Mouse (Mus musculus) skeletal muscle tissue, adult 2 months (tissue): ENCODE data around the gene Lrp6.

ENCODE experiments used
- DNase-seq: peaks from one replicate; pipeline ENCODE4 v3.0.0-alpha.2; 2012; ENCODE audit warnings: low read depth, low spot score

Lrp6 gene

DNA sequence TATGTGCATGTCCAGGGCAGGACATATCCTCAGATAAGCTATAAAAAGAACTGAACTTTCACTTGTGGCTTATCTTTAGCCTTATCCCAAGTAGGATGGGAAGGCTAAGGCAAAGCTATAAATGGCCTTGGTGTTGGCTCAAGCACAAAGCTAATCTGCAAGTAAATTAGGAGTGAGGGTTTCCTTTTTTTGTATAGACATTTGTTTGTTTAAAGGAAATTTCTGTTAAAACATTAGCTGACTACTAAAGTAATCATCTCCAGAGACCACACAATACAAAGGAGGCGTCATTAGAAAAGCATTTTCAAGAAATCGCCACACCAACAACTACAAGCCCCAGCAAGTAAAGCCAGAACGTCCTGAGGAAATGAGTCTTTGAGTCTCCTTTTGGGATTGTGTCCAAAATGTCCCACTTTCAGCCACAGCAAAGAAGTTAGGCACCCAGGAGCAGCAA is 8.6 kb upstream of the Lrp6 start:
- no peak for DNase-seq

DNA sequence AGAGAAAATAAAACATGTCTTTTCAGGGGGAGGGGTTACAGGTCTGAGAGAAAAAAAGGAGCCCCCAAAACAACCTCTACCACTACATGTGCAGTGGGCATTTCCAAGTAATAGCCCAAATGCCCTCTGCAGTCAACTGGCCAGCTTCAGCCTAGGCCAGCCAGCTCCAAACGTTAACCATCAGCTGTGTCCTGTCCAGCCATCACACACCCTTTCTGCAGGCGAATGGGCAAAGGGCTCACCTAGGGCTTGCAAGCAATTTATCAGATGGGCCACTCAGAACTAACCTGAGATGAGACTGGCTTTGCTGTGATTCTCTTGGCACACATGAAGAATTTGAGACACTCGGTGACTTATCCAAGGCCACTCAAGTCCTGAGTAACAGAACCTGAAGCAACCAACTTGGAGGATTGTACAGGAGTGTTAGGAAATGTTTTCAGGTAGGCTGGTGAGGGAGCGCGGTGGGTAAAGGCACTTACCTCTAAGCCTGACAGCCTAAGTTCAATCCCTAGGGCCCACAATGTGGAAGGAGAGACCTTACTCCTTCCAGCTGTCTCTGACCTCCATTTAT is 1.3 kb upstream of the Lrp6 start:
- no peak for DNase-seq

DNA sequence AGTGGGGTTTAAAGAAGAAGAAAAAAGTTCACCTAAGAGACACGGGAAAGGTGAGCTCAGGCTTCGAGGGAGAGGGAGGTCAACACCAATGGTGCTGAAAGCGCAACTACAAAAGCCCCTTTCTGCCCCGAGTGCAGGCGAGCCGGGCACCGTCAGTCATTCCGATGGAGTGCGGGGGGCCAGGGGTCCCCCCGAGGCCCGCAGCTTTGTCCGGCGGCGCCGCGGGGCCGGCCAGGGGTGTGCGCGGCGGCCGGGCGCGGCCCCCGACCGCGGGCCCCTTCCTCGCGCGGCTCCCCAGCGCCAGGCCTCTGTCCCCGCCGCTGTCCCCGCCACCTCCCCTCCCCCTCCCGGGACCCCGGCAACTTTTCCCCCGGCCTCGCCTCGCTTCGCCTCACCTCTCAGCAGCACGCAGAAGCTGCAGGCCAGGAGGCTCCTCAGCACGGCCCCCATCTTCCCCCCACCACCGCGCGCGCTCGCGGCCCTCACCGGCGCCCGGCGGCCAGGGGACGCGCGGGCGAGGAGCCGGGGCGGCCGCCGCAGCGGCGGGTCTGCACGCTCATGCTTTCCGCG is 432 bp downstream of the Lrp6 start:
- DNase-seq: no peak

DNA sequence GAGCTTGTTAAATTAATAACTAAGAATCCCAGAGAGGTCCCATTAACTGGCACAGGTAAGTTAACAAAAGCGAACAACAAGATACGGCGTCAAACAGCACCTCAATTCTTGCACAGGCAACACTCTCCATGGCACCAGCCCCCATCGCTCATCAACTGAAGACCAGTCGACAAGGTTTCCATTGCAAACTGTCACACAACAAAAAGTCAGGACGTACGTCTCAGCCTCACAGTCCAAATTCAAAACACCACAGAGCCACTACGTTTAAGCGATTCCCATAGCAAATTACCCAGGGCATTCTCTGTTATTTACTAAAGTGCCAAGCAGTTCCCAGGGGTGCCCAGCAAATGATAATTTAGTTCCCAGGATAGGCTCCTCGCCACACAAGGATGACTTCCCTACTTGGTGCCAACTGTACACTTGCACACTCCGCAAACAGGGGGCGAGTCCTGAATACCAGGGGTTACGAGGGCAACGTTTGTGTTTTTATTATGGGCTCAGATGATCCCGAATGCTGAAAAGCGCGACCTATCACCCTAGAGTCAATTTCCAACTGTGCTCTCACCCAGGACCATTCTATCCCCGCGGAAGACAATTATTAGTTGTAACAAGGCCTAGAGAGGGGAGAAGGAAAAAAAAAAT is 1.0 kb downstream of the Lrp6 start:
- DNase-seq: no peak

DNA sequence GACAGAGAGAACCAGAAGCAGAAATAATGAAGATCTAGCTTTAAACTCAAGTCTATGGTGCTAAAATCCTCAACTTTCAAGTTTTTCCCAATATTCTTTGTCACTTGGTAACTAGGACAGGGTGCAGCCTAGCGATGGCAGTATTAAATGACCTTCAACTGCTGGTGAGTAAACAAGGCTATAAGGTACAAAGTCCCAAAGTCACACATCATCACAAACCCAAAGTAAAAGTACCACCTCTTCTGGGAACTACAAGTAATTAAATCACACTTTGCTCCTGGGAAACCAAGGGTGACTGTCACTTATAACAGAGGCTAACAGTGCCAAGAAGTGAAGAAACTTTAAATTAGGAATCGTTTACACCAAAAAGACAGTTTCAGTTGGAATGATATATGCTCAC is 2.2 kb downstream of the Lrp6 start:
- DNase-seq: no peak

DNA sequence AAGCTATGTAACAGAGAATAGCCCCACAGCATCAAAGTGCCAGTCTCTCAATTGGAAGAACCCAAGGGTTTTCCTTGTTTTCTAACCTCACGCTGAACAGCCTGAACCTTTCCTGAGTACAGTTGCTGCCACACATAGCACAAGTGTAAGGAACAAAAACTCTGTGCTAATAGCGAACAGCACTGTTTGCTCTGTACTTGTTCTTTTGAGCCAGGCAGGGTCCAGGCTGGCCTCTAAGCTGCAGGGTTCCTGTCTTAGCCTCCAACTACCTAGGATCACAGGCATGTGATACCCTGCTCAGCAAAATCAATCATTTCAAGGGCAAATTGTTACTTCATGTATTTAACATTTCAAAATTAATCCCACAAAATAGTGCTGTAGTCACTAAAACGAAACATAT is 7.1 kb downstream of the Lrp6 start:
- DNase-seq: no peak

DNA sequence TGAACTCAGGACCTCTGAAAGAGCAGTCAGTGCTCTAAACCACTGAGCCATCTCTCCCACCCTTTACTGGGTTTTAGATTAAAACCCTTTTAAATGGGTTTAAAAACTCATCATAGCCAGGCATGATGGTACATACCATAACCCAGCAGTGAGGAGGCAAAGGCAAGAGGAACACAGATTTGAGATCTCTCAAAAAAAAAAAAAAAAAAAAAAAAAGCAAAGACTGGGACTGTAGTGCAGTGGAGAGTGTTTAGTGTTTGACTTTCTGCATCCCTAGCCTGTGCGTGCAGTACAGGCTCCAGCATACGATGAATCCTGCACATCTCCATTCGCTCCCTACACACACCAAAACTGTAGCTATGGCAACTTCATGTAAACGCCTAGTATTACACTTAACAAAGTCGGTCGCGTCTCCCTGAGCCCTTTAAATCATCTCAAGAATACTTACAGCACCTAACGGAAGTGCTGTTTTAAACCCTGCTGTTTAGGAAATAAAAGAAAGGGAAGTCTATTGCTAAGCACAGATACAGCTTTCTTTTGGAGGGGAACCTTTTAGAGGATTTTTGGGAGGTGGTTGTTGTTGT is 8.1 kb downstream of the Lrp6 start:
- DNase-seq: no peak

DNA sequence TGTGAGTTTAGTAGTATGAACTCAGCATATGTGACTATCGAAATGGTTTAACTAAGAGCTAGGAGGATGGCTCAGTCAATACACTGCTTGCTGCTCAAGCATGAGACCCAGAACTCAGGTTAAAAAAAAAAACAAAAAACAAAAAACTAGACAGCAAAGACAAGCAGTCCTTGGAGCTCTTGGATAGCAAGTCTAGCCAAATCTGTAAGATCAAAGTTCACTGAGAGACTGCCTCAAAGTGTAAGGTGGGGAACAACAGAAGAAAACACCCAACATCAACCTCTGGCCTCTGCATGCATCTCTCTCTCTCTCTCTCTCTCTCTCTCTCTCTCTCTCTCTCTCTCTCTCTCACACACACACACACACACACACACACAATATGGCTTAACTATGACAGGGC is 9.7 kb downstream of the Lrp6 start:
- DNase-seq: no peak

DNA sequence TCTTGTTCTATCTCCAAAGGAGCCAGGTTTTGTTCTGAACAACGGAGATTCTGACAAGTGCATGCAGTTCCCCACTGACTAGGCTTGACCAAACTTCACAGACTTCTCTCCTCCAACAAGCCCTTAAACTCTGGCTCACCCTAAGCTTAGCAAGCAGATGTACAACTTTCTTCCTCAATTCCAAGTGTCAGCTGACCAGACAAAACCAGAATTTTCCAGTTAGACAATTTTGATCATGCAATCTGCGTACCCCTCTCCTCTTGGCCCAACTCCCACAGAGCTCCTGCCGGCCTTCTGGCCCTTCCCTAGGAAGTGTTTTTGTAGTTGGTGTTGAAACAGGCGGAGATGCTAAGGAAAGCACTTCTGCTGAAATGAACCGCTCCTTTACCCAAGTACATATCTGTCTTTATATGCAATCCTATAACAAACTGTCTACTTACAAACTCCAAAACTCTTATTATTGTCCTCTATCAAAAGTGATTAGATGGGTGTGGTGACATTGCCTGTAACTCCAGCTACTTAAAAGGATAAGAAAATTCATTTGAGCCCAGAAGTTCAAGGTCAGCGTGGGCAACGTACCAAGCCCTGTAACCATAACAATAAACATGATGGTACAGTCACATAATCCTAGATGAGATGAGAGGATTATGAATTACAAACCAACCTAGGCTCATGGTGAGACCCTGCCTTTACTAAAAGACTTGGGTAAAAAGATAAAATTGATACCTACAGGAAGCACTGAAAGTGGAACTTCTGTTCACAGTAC is 10.4 kb downstream of the Lrp6 start:
- peak; percentile 72 for DNase-seq

DNA sequence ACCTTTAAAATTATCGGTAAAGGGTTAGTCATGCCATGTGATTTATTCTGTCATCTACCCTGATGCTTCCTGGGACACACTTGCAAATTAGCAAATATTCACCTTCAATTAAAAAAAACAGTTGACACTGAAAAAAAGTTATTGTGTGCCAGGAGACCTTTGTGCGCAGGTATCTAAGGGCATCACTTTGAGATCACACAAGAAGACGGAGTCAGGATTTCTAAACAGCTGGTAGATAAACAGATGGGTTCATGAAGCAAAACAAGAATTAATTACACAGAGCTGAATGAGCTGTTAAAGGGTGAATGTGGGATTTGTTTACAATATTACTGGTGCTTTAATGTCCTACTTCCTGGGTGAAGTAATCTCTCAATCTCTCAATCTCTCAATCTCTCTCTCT is 11.6 kb downstream of the Lrp6 start:
- DNase-seq: no peak

DNA sequence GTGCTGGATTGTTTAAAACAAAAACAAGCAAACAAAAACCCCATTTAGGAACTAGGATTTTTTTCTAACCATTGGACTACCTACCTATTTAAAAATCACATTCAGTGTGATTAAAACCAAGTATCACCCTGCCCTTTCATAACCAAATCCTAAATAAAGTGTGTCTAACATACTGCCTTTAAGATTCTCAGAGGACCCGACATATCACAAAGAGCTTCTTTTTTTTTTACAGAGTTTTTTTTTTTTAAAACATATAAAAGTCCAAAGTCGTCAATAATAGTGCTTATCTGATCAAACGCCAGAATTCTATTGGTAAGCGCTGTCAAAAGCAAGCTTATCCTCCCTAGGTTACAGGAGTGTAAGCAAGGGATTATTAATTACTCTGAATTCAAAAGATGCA is 12.5 kb downstream of the Lrp6 start:
- no peak for DNase-seq

DNA sequence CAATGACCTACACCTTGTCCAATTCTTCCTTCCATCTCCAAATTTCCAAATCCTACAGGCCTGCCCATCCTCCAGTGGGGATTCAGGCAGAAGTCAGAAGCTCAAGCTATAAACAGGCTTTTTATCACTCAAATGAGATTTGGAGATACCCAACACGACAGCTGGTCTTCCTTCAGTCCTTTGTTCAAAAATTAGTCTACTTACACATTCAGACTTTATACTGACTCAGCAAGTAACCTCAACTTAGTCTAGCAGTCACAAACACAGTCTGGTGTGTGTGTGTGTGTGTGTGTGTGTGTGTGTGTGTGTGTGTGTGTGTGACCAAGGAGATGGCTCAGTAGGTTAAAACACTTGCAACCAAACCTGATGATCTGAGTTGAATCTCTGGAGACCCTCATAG is 15.8 kb downstream of the Lrp6 start:
- DNase-seq: no peak

DNA sequence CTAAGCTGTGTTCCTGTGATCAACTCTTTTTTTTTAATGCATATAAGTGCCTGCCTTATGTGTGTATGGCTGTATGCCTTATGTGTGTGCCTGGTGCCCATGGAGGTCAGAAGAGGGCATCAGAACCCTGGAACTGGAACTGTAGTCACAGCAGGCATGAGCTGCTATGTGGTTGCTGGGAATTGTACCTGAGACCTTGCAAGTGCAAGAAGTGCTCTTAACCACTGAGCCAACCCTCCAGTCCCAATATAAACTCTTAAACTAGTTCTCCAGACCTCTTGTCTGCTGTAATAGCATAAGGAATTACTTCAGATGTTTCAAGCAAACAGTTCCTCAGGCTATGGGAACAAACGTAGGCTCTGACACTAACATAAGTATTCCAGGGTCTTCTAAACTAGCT is 16.4 kb downstream of the Lrp6 start:
- DNase-seq: no peak

DNA sequence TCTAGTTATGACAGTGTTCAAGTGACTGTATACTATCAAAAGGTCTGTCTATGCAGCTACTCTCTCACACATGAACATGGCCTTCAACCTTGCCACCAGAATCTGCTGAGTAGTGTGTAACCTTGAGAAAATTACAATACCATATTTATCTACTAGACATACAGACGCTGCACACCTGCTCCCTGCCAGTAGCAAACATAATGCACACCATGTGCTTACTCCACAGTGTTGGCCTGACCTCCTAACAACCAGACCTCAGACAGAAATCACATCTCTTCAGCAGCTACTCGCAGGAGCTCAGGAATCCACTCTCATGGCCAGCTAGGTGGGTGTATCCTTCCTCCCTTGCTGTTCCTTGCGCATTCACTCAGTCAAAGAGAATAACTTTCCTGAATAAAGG is 21.9 kb downstream of the Lrp6 start:
- no peak for DNase-seq

DNA sequence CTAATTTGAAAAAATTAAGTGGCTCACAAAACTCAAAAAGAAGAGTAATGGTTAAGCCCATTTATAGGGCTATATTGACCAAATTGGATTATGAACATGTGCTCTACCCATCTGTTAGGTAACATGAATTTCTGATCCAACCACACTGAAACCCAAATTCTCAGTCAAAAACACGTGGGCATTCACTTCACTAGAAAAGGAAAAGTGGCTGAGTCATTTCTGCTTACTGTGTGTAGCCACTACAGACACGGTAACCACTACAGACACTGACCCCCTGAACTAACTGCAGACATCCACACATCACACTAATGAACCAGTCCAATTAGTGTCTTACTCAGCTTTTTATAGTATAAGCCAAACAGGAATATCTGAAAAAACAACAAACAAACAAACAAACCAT is 22.7 kb downstream of the Lrp6 start:
- DNase-seq: no peak

DNA sequence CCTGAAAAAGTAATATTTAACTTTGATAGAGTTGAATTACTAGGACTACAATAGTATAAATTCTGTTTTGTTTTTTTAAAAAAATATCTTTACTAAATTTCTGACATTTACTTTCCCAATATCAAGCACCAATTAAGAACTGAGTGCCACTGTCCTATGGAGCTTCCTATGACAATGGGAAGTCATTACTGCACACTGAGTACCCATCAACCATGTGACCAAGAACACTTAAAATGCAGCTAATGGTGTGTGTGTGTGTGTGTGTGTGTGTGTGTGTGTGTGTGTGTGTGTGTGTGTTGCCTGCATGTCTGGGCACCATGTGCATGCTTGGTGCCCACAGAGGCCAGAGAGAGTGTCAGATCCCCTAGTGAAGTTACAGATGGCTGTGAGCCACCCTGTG is 23.2 kb downstream of the Lrp6 start:
- DNase-seq: no peak

DNA sequence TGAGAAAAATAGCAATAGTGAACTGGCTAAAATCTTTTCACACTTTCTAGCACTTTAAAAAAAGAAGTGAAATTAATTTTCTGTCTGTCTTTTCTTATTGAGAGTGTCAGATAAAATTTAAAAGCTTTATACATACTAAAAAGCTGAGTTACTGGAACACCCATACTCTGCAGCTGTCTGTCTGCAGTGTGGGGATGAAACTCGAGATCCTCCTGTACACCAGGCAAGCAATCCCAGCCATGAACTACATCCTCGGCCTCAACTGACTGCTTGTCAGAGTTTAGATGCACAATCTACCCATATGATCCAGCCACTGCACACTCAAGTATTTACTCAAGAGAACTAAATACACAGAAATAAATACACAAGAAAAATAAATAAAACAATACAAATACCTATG is 24.4 kb downstream of the Lrp6 start:
- peak; percentile 21 for DNase-seq

DNA sequence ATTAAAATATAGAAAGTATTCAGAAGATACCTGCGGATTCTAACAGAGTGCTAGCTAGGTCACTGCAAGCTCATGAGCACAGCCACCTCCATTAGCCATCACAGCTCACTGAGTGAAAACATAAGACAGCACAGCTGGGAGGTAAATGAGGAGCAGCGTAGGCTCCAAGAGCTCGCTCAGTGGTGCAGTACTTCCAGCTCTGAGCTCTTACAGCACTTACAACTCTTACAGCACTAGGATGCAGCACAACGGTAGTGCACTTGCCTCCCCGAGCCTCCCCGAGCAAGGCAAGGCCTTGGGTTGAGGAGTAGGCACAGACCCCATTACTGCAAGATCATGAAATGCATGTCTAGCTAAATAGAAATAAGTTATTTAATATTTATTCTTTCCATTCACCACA is 26.6 kb downstream of the Lrp6 start:
- DNase-seq: no peak

DNA sequence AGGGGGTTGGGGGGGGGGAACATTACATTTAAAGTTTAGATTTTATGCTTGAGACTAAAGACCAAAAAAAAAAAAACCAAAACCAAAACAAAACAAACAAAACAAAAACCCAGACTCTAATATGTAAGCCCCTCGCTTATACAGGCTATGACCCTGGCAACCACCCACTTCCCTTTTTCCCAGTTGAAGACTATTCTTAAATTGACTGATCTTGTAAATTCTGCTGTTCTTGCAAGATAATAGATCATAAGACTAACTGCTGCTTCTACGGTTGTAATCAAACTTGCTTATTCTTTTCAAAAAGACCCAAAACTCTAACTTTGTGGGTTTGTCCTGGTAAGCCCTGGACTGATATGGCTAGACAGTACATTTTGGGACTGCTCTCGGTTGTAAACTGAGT is 27.3 kb downstream of the Lrp6 start:
- peak; percentile 20 for DNase-seq

DNA sequence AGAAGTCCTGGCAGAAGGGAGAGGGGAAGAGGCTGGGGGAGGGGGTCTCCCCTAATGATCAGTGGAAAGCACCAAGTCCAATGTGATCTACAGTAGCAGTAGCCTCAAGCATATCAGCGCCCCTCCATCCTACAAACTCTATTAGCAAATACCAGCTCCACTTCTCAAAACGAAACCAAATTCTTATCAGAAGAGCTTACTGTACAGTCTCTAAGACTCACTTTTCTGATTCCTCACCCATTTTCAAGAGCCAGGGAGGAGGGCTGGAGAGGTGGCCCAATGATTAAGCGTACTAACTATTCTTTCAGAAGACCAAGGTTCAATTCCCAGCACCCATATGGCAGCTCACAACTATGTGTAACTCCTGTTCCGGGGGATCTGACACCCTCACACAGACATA is 28.0 kb downstream of the Lrp6 start:
- DNase-seq: no peak

DNA sequence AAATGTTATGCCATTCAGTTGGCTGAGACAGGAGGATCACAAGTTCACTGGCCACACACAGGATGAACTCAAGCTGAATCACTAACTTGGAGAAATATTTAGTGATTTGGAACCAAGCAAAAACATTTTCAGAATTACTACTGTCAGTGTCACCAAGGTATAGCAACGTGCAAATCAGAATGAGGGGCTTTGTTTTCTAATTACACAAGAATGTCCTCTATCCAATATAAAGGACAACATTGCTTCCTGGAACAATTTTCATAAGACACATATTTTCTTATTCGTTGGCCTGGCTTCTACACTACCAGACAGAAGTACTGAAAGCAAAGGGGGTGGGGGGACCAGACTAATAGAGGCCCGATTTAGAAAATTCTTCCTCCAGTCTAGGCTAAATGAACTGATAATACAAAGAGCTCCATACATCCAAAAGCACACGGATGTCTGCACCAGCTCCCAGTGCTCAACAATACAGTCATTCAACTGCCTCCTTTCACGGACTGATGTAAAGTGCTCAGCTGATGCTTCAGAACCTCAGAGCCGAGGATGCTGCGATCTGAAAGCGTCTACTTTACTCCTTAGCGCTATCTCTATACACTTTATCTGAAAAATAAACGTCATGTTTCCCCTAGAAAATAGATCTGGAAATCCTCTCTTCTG is 29.2 kb downstream of the Lrp6 start:
- DNase-seq: no peak

DNA sequence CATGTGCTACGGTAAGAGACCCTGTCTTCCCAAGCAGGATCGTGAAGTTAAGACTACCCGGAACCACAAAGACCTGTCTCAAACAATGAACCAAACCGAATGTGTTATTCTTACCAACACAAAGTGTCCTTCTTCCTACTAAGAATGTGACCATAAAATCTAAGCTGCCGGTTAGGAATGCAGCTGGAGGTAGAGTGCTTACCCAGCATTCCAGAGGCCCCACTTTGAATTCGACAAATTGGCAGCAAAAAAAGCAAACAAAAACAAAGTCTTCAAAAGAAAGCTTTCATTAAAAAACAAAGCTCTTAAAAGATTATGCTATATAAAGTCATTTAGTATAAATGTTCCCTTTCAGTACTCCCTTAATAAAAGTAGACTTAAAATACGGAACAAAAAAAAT is 31.6 kb downstream of the Lrp6 start:
- no peak for DNase-seq
